Mouse (Mus musculus) retina, postnatal 1 day (tissue): Measurements from ENCODE around the gene Dgkz.

Experiments
- DNase-seq: peaks from one replicate; pipeline ENCODE4 v3.0.0-alpha.2; 2012

Gene Dgkz

DNA sequence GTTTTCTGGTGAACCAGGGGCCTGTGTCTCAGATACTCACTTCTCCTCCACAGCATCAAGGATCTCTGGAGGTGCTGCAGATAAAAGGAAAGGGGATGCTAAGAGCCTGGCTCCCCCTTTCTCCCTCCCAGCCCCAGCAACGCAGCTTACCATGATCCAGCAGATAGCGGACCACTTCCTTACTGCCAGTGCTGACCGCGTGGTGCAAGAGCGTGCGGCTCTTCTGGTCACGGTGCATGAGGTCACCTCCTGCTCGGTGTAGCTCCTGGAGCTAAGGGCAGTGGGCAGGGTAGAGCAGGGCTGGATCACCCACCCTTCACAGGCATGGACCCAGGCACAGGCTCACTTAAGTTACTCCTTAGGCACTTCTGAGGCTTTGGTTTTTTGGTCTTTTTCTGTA is 41.6 kb downstream of the Dgkz start:
- DNase-seq: peak; percentile 35

DNA sequence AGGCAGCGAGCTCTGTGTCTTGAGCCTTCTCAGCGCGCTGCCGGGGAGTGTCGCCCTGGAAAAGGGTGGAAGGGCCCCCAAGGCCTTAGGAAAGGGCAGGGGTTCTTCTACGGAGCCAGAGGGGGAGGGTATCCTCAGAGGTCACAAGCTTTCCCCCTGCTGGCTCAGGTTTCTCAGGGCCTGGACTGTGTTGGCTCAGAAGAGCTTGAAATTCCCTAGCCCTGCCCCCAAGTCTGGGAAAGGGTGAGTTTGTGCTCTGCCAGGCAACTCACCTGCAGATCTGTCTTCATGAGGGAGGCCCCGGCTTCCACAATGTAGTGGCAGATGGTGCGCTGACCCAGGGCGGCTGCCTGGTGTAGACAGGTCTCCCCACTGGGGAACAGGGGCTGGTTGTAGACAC is 42.2 kb downstream of the Dgkz start:
- peak; percentile 40 for DNase-seq

DNA sequence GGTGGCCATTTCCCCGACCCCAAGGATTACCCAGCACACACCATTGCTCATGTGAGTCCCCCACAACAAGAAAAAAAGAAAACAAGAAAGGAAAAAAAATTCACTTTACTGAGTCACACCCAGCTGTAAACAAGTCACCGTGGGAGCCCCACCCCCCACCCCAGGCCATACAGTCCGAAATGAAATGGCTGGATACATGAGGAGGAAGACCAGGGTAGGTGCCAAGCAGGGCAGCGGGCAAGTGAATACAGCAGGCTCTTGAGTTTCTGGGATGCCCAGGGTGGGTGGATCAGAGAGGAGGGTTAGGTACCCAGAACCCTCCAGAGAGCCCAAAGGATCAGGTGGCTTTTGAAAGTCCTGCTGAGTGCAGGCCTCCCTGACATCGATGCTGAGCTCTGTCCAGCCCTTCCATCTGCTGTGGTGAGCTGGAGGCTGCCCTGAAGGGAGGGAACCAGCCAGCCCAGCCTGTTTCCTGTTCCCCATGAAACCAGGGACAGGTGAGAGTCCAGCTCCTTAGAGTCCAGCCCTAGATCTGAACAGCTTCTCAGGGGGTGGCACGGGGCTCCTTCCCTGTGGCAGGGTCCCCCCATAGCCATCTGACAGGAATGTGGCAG is 42.8 kb downstream of the Dgkz start:
- no peak for DNase-seq

DNA sequence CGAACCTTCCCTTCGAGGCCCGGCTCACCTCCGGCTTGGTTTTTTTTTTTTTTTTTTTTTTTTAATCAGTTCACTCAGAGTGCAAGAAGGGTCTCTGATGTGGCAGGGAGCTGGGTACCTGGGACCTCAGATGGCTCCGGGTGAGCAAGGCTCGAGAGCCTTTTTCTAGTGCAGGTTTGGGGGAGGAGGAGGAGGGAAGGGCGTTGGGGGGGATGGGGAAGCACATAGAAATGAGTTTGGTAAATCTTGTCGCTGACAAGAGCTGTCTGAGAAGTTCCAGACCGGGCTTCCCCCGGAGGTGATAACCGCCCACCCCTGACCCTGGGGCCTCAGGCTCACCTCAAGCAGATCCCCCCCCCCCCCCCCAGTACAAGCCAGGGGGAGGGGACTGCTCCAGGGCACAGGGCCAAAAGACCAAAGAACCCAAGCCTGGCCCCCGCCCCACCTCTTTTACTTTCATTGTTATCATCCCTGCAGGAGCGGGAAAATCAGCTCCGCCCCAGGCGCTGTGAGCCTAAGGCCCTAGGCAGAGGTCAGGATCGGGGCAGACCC is 43.4 kb downstream of the Dgkz start, which contains the start of gene Mdk:
TSS of gene Mdk (minus strand) at position 138 of the 552 bp plus-strand sequence.
- DNase-seq: peak; percentile 75

DNA sequence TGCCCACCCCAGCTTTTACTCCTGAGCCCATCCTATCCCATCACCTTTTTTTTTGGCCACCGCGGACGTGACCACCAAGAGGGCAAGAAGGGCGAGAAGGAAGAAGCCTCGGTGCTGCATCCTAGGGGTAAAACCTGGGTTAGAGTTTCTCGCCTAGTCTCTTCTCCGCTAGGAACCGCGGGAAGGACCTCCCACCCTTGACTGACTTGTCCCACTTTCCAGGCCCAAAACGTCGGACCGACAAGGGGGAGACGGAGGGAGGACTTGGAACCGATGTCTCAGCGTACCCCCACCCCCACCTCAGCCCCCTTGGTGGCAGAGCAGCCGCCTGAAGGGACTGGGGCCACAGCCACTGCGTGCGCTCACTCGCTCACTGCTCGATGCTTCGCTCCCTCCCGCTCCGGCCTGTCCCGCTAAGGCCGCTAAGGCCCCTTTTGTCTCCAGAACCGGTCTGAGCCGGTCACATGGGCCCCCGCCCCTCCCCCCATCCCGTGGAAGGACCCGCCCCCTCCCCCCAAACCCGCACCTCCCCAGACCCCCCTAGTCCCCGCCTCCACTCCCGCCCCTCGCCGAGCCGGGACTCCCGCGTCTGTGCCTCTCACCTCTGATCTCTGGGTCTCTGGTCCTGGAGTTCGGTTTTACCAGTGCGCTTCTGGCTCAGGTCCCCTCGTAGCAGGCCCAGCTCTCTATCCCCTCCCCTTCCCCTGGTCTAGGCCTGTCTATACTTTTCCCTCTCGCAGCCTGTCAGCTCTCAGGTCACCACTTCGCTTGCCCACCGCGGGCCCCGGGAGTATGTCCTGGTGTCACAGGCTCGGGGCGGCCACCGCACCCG is 44.1 kb downstream of the Dgkz start:
- DNase-seq: peak; percentile 89

DNA sequence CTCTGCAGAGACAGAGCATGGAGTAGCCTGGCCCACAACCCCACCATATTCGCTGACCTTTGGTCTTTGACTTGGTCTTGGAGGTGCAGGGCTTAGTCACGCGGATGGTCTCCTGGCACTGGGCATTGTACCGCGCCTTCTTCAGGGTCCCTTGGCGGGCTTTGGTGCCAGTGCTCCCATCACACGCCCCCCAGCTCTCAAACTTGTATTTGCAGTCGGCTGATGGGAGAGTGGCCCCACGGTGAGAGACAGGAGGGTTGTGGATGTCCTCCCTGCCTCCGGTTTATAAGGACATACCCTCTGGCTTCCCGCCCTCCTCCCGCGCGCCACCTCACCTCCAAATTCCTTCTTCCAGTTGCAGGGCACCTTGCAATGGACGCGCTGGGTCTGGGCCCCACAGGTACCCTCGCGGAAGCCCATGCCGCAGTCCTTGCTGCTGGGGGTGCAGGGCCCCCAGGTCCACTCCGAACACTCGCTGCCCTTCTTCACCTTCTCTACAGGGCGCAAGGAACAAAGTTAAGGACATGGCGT is 44.8 kb downstream of the Dgkz start:
- DNase-seq: peak; percentile 29

DNA sequence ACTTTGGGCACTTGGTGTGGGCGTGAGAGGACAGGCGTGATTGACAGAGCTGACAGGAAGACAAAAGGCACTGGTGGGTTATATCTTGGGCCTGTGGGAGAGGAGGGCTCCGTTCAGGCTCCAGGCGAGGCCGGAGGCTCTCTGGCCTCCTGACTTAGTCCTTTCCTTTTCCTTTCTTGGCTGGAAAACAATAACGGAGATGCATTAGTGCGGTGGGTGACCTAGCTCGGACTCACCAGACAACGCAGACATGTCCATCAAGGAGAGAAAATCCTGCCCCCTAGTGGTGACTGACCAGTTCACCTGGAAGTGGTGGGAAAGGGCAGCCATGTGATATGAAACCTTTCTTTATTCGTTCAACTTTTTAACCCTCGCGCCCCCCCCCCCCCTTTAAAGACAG is 45.7 kb downstream of the Dgkz start:
- peak; percentile 90 for DNase-seq

DNA sequence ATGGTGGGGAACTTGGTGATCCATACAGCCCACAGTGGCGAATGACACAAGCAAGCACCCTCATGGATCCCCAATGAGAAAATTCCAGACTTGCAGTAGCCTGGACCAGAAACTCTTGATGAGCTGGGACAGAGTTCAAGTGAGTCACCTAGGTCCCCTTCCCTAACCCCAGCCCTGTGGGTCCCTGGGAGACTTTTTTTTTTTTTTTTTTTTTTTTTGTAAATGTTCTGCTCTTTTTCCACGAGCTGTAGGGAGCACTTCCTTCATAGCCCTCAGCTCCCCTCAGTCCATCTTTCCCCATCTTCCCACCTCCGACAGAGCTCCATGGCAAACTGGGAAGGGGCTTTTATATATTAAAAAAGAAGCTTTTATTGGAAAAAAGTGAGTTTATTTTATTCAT is 46.2 kb downstream of the Dgkz start:
- DNase-seq: no peak

DNA sequence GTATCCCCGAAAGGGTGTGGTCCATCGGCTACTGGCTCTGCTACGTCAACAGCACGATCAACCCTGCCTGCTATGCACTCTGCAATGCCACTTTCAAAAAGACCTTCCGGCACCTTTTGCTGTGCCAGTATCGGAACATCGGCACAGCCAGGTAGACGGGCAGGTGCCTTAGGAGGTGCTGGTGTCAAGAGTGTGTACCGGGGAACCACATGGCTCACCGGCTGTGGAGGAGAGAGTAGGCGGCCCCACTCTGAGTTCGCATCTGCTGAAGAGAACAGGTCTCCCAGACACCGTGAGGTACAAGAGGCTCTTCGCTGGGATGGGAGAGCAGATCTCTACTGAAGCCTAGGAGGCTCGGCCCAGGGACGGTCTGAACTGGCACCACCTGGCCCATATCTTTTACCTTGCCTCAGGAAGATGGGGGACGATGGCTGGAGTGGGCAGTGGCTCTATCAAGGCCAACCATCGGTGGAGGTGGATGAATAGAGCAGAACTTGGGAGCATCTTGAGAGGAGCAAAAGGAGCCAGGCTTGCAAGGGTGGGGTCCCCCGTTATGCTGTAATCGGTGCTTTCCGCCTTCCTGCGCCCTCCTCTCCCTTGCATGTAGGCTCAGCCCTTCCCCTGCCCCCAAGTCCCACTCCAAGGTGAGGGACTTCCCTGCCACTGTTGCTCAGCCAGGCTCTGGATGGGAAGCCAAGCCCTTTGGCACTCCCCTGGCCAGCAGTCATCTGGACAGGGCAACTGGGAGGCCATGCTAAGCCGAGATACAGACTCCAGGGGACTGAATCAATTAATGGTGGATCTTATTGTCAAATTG is 46.9 kb downstream of the Dgkz start:
- no peak for DNase-seq

DNA sequence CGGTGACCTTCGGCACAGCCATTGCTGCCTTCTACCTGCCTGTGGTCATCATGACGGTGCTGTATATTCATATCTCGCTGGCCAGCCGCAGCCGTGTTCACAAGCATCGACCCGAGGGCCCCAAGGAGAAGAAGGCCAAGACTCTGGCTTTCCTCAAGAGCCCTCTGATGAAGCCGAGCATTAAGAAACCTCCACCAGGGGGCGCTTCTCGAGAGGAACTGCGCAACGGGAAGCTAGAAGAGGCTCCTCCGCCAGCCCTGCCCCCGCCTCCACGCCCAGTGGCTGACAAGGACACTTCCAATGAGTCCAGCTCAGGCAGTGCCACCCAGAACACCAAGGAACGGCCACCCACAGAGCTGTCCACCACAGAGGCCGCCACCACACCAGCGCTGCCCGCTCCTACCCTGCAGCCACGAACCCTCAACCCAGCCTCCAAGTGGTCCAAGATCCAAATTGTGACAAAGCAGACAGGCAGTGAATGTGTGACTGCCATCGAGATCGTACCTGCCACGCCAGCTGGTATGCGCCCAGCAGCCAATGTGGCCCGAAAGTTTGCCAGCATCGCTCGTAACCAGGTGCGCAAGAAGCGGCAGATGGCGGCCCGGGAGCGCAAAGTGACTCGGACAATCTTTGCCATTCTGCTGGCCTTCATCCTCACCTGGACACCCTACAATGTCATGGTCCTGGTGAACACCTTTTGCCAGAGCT is 47.7 kb downstream of the Dgkz start:
- DNase-seq: peak; percentile 89

DNA sequence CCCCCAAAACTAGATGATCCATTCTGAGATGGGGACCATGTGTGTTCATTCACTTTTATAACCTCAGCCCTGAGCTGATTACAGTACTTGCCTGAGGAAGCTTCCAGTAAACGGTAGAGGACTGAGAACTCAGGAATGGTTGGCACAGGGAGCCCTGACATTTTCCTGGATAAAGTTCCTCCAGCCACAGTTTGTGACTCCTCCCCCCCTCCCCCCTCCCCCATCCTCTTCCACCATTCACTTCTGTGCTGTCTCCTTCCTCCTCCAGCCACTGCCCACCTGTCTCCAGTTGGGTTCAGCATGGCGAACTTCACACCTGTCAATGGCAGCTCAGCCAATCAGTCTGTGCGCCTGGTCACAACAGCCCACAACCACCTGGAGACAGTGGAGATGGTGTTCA is 48.7 kb downstream of the Dgkz start, which contains the start of gene Chrm4:
TSS of gene Chrm4 (plus strand) at position 301 of the 400 bp plus-strand sequence.
- DNase-seq: no peak

DNA sequence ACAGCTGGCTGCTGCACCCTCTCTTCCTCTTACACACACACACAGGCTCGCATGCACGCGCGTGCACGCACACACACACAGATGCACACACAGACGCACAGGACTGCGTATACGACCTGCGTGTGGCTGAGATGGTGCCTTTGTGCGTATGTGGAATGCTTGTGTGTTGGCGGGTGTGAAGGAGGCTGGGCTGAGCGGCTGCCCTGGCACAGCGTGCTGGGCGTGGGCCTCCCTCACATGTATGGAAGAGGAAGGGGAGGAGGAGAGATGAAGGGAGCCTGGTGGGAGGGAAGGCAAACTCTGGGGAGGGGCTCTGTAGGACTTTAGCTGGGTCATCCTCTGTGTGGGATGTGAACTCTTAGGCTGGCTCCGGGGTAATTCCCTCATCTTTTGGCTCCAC is 50.2 kb downstream of the Dgkz start:
- DNase-seq: no peak

DNA sequence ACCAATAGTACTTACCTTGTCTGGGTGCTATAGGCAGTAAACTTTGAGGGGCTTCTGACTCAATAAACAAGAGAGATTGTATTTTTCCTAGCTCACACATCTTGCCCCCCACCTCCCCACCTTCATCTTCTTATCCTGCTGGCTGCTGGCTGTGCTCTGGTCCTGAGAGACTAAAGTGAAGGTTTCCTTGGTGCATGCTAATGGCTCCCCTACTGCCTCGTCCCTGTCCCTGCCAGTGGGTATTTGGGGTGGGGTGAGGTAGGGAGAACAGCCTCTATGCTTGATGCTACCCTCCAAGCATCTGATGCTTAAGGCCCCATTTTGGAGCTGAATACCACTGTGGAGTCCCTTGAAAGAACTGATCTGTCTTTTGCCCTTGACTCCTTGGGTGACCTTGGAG is 50.9 kb downstream of the Dgkz start:
- no peak for DNase-seq

DNA sequence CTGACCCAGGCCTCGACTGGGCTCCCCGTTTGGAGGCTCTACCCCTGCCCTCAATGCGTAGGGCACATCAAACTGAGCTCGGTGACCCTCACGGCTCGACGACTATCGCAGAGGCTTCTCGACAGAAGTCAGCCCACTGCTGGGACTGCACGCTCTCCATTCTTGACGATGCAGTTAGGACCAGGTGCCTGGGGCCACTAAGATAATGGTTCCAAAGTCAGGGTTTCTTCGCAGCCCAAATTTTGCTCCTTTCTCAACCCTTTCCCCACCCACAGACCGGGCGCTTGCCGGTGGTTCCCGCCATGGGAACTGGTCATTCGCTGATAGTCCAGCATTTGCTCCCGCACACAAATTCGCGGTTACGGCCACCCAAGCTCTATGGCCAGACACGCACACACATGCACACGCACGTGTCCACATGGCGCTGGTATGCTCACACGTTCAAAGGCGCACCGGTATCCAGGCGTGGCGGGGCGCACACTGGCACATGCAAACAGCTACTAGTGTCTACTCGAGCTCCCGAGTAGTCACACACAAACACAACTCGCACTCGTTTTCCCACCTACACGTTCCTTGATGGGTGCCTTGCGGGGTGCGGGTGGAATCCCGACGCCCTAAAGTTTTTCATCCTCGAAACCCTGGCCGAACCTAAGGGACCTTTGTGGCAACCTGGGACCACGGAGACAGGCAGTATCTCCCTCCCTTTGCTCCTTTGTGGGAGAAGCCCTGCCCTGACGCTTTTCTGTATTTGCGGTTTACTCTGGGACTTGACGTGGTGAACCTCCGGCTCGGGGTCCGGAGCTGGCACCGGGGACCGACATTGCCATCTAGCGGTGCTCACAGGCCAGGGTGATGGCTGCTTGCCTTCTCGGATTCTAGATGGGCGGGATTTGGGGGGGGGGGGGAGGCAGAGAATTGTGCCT is 52.0 kb downstream of the Dgkz start:
- peak; percentile 84 for DNase-seq

DNA sequence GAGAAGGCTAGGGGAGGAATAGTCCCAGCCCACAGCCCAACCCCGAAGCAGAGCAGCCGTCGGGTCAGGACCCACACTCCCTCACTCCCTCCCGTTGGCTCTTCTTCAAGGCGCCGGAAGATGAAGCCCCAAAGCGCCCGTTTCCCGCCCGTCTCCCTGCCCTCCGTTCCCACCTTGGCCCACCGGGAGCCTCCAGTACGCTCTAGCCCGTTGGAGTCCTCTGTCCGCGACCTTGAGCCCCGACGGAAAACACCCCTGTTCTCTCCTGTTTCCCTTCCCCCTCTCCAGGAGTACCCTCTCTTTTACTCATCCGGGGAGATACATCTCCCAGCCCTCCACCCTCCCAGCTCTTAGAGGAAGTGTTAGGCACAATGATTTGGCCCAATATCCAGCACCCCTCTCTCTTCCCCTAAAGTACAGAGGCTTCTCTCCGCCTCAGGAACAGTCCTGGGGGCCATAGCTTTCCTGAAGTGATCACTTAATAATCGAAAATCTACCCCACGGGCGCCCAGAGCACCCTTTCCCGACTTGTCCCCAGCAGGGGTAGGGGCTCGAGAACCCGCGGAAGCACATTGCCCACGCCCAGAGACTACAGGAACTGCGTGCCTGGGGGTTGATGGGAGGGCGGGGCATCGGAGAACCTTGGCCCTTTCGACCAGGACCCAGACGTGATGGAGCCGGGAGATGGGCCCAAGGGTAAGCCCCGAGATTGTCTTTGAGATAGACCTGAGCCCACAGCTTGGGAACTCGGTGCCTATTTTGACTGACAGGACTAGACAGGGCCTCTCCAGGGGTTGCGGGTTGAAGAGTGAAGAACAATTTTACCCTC is 52.9 kb downstream of the Dgkz start:
- DNase-seq: no peak

DNA sequence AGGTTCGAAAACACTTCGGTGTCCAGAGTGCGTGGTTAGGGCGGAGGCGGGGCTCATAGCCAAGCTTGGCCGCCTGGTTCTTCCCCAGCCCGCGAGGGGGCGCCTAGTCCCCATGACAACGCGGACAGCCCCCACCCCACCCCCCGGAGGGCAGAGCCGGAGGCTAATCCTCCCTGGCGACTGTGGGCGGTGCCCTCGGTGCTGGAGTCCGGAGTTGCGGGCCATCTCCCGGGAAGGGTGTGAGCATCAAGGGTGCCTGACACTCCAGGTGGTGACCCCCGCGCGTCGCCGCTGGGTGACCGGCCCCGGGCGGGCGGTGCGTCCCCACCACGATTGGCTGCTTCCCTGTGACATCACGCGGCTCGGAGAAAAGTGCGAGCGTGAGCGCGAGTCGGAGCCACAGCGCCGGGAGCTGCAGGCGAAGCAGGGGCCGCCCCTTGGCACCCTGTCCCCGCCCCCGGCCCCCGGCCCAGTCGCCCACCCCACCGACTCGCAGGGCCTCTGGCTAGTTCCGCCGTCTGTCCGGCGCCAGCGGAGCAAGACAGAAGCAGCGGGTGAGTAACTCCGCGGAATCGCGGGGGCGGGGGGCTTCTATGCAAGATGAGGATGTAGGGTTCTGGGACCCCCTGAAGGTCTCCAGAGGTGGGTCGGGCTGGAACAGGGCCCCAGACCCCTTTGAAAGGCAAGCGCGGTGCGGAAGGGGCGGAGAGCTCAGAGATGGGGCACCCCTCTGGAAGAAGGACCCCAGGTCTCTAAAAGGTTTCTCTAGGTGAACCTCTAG is 53.7 kb downstream of the Dgkz start:
- peak; percentile 90 for DNase-seq

DNA sequence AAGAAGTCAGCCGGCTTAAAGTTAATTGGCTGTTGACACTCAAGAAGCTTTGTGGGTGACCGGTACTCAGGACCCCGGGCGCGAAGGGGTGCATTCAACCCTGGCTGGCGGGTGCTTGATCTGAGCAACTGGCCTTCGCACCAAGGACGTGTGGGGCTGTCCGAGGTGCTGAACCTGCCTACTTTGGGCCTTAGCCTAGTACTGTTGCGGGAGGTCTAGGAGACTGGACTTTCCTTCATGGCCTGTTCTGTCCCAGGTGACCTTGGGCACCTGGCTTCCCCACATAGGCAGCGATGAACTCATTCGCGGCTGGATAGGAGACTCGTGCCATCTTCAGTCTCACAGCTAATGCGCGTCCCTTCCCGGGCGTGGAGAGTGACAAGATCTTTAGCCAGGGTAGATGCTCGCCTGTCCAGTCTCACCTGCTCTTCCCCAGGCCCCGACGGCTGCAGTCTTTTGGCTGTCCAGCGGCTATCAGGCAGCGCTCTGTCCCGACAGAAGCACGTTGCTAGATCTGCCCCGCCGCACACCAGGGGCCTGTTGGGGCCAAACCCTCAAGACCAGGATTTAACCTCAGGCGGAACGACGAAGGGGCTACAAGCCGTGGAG is 54.4 kb downstream of the Dgkz start:
- peak; percentile 63 for DNase-seq

DNA sequence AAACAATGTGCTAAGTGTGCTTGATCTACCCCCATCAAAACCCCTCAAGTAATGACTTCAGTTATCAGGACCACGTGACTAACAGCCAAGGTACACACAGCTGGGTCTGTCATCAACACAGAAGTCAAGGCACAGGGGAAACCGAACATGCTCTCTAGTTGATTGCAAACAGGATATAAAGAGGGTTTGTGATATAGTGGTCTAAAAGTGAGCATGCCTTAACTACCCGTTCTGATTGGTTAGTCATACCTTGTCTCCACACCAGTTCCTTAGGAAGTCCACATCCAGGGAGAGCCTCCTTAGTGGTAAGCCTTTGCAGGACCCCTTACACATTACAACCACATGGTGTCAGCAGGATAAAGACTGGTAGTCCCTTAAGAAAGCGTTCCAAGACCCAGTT is 55.5 kb downstream of the Dgkz start:
- DNase-seq: no peak

DNA sequence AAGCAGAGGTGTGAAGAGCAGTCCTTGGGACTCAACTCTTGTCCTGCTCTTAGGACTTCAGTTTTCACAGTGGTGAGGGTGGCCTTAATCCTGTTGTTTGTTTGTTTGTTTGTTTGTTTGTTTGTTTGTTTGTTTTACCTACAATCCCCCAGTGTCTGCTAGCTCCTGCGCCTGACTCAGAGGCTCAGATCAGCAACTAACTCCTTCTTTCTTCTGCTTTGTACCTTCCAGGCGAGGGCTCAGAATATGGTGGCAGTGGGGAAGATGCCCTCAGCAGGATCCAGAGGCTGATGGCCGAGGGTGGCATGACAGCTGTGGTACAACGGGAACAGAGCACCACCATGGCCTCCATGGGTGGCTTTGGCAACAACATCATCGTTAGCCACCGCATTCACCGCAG is 58.6 kb downstream of the Dgkz start:
- DNase-seq: no peak
